Comparison of ENCODE assay signal across 10 mouse cellular contexts in the genomic region with DNA sequence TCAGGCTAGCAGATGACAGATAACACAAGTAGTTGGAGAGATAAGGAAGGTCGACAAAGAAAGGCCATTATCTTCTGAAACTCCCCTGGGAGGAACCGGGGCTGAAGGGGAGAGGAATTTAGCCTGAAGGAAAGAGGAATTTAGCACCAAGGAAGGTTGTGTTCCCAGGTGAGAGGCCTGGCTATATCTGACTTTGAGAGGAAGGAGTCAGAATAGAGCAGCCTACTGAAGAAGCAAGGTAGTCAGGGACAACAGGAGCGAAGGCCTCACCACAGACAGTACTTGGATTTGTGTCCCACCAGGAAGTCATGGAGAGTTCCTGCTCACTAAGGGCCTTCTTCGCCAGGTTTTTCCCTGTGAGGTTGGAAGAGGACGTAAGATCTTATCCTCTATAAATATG.
DNase-seq lines count a peak whose midpoint lies in the region; ATAC-seq and TF ChIP-seq lines count a peak whose summit lies in the region.
"Had no signal": no experiment of that assay in that cellular context is flagged by ENCODE, and none has a peak within 500 bp of the region (broad histone marks: within the 10 kb centered on the region; RNA-seq: fewer than 3 reads in every experiment).

No protein-coding gene starts in this region.

- H3K4me3 ChIP-seq in lung, embryonic 14.5 days (ENCODE audit: low read depth, low read length) = no peak overlapping the region
- H3K4me3 ChIP-seq in embryonic facial prominence, embryonic 13.5 days = no peak overlapping the region
- no peak overlapping the region for H3K4me3 ChIP-seq in limb, embryonic 12.5 days (replicated peaks)

- no peaks in the 10 kb centered on the region for H3K9me3 ChIP-seq in lung, embryonic 14.5 days (ENCODE audit: low read depth, low read length)
- H3K9me3 ChIP-seq in embryonic facial prominence, embryonic 13.5 days = peaks cover 3% of the 10 kb centered on the region; the same call in 1 of the 2 replicates
- no peaks in the 10 kb centered on the region for H3K9me3 ChIP-seq in limb, embryonic 12.5 days

- no peaks in the 10 kb centered on the region for H3K36me3 ChIP-seq in lung, embryonic 14.5 days (ENCODE audit: insufficient read depth)
- H3K36me3 ChIP-seq in embryonic facial prominence, embryonic 13.5 days = no peaks in the 10 kb centered on the region
- H3K36me3 ChIP-seq in limb, embryonic 12.5 days = no peaks in the 10 kb centered on the region

- peak; percentile 58 for DNase-seq in adrenal gland, adult 2 months
- no peak for DNase-seq in adrenal gland, postnatal 14 days
- peak; percentile 34 for DNase-seq in lung, embryonic 14.5 days
- DNase-seq in lung, postnatal 25 days (ENCODE audit: low spot score) = no peak
- no peak for DNase-seq in layer of hippocampus, postnatal 25 days (ENCODE audit: extremely low spot score in 1 of 2, low spot score in 1 of 2)
- DNase-seq: cerebellum, adult 9-11 months; kidney, adult 8-10 months had no signal

- H3K4me1 ChIP-seq in lung, embryonic 14.5 days (ENCODE audit: insufficient read depth) = peaks cover 17% of the 10 kb centered on the region
- peaks cover 38% of the 10 kb centered on the region for H3K4me1 ChIP-seq in embryonic facial prominence, embryonic 13.5 days
- H3K4me1 ChIP-seq in limb, embryonic 12.5 days (replicated peaks) = peaks cover 45% of the 10 kb centered on the region

- H3K9ac ChIP-seq in lung, embryonic 14.5 days = no peak overlapping the region
- no peak overlapping the region for H3K9ac ChIP-seq in embryonic facial prominence, embryonic 13.5 days
- no peak overlapping the region for H3K9ac ChIP-seq in limb, embryonic 12.5 days (replicated peaks)

- H3K27ac ChIP-seq in lung, embryonic 14.5 days (ENCODE audit: low read depth) = peak overlapping the region; percentile 88
- H3K27ac ChIP-seq in embryonic facial prominence, embryonic 13.5 days = peak overlapping the region; percentile 75
- H3K27ac ChIP-seq in limb, embryonic 12.5 days = peak overlapping the region; percentile 45; the same call in 1 of the 2 replicates

- H3K27me3 ChIP-seq in lung, embryonic 14.5 days (ENCODE audit: insufficient read depth, low read length) = no peaks in the 10 kb centered on the region
- H3K27me3 ChIP-seq in embryonic facial prominence, embryonic 13.5 days = no peaks in the 10 kb centered on the region
- no peaks in the 10 kb centered on the region for H3K27me3 ChIP-seq in limb, embryonic 12.5 days

- H3K4me2 ChIP-seq in lung, embryonic 14.5 days = no peak overlapping the region
- no peak overlapping the region for H3K4me2 ChIP-seq in embryonic facial prominence, embryonic 13.5 days
- no peak overlapping the region for H3K4me2 ChIP-seq in limb, embryonic 12.5 days

- 38% methylated on average over 5 of the region's 5 CpGs for WGBS in lung, embryonic 14.5 days
- 49% methylated on average over 5 of the region's 5 CpGs for WGBS in embryonic facial prominence, embryonic 13.5 days
- 53% methylated on average over 5 of the region's 5 CpGs for WGBS in limb, embryonic 12.5 days

- no peak for ATAC-seq in lung, embryonic 14.5 days (ENCODE audit: insufficient read depth)
- no peak for ATAC-seq in embryonic facial prominence, embryonic 13.5 days (ENCODE audit: insufficient number of reproducible peaks, insufficient read depth, low FRiP score, low TSS enrichment, low read depth)
- no peak for ATAC-seq in limb, embryonic 12.5 days (ENCODE audit: insufficient number of reproducible peaks, insufficient read depth, low FRiP score, low TSS enrichment, low read depth)
- no peak for ATAC-seq in CD4-positive, CD25-positive, alpha-beta regulatory T cell, adult 4 months

- TF ChIP-seq CTCF in lung, embryonic 14.5 days (IDR thresholded peaks at IDR 0.05; ENCODE audit: low read depth) = no peak

Comparison
In these comparisons a context has a peak if more than half of its experiments do, and no peak if none do; other contexts are left out.
1. DNase-seq: peak in adrenal gland, adult 2 months (single experiment) and lung, embryonic 14.5 days (single experiment); none in adrenal gland, postnatal 14 days (single experiment), lung, postnatal 25 days (single experiment) and layer of hippocampus, postnatal 25 days (0 of 2).
2. Peak in every context shown above with its lines, with median percentiles within 50 percentile points of each other: H3K27ac ChIP-seq.